Mouse (Mus musculus) heart, adult 2 months (tissue): ENCODE results near the gene Dhx34. TPM values are rescaled to one million over a fixed set of nuclear protein-coding genes. Genes with fewer than 3 reads are reported as not detected.

Experiments used
- DNase-seq, 2 experiments: peaks; one replicate each; pipeline ENCODE4 v3.0.0; 2021
- H3K27ac ChIP-seq: fragments of 200-600 bp; 2 replicates; pipeline ENCODE4 v1.8.1; 2022
- H3K27me3 ChIP-seq: fragments of 200-500 bp; 2 replicates; pipeline ENCODE4 v1.6.1; 2012; ENCODE audit warnings: mild to moderate bottlenecking, low read length, inconsistent platforms, mixed read lengths; ENCODE audit not compliant: control insufficient read depth, insufficient read depth
- H3K36me3 ChIP-seq: fragments of 200-500 bp; 2 replicates; pipeline ENCODE4 v1.6.1; 2012; ENCODE audit warnings: low read length, inconsistent platforms; ENCODE audit not compliant: control insufficient read depth, insufficient read depth
- H3K4me1 ChIP-seq: fragments of 200-500 bp; 2 replicates; pipeline ENCODE4 v1.6.1; 2011; ENCODE audit warnings: low read length; ENCODE audit not compliant: control insufficient read depth, insufficient read depth
- H3K4me3 ChIP-seq: fragments of 200-600 bp; 2 replicates; pipeline ENCODE4 v1.8.1; 2022
- H3K79me2 ChIP-seq: fragments of 200-500 bp; replicated peaks from 2 replicates; pipeline ENCODE4 v1.6.1; 2012; ENCODE audit warnings: mild to moderate bottlenecking, inconsistent platforms, low read length, moderate library complexity, mixed read lengths; ENCODE audit not compliant: control insufficient read depth, insufficient read depth
- H3K9ac ChIP-seq: fragments of 200-500 bp; 2 replicates; pipeline ENCODE4 v1.6.1; 2012; ENCODE audit warnings: low read depth, mild to moderate bottlenecking, control low read depth, inconsistent platforms, low read length, mixed read lengths
- CTCF ChIP-seq: fragments of 200-600 bp; IDR thresholded peaks from 2 replicates; pipeline ENCODE4 v1.8.1; 2022; ENCODE audit warnings: antibody characterized with exemption, mild to moderate bottlenecking, moderate library complexity
- EP300 ChIP-seq: fragments of 200-500 bp; IDR thresholded peaks from 2 replicates; pipeline ENCODE4 v1.6.1; 2011; ENCODE audit warnings: low read depth, low read length, control low read depth; ENCODE audit not compliant: insufficient read depth
- POLR2A ChIP-seq: fragments of 200-500 bp; IDR thresholded peaks from 2 replicates; pipeline ENCODE4 v1.6.1; 2011; ENCODE audit warnings: mild to moderate bottlenecking, low read depth, low read length, control low read depth; ENCODE audit not compliant: insufficient read depth
- WGBS: fragments of 180-500 bp; shearing (Covaris S2); methylation state at CpG from one replicate; pipeline ENCODE4 v1.1.7; 2018; 5-methylcytosine and 5-hydroxymethylcytosine counted together
- intact Hi-C: fragments of 180-260 bp; cut with DNase I; formaldehyde crosslinking; loops from one replicate; pipeline ENCODE4 v1.15.1; 2025
- polyA plus RNA-seq: library from polyadenylated mRNA; depleted of rRNA; stranded (reverse); fragments of >200 nt; gene quantifications from 2 replicates; pipeline ENCODE4 v1.2.3, GENCODE M21; 2012
- total RNA-seq, 2 experiments: library from RNA; stranded (reverse); gene quantifications; 2 replicates each; pipeline ENCODE4 v1.2.3; 2021

The Dhx34 gene
- total and polyA plus RNA-seq, 3 experiments, result 6.1 to 15.8 (median 8.9) TPM

DNA sequence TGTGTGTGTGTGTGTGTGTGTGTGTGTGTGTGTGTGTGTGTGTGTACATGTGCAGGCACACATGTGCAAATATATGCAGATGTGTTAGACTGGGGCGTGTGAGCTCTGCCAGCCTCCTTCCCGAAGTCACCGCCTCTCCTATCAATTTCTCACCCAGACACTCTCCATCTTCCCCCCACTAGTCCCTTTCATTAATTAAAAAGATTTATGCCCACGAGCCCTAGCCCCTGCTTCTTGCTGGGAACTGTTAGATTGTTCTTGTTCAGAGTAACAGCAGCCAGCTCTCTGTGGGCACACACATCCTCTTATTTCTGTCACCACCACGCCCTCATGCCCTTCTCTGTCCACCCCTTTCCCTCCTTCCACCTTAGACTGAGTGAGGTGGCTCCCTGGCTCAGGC, 48.7 kb downstream of the Dhx34 start:
- Histone ChIP-seq H3K79me2 (no peaks in the 10 kb centered on the region), H3K4me1 (no peaks in the 10 kb centered on the region), H3K9ac (no peak overlapping the region), H3K27me3 (peaks cover 2% of the 10 kb centered on the region; the same call in 1 of the 2 replicates), H3K4me3 (no peak overlapping the region), H3K27ac (no peak overlapping the region), H3K36me3 (no peaks in the 10 kb centered on the region)
- 59% methylated on average over 5 of the region's 5 CpGs for WGBS
- no peak for DNase-seq
- intact Hi-C loops, result no loop called here
- TF ChIP-seq POLR2A, result no peak
- no peak for TF ChIP-seq EP300
- TF ChIP-seq CTCF, result no peak

DNA sequence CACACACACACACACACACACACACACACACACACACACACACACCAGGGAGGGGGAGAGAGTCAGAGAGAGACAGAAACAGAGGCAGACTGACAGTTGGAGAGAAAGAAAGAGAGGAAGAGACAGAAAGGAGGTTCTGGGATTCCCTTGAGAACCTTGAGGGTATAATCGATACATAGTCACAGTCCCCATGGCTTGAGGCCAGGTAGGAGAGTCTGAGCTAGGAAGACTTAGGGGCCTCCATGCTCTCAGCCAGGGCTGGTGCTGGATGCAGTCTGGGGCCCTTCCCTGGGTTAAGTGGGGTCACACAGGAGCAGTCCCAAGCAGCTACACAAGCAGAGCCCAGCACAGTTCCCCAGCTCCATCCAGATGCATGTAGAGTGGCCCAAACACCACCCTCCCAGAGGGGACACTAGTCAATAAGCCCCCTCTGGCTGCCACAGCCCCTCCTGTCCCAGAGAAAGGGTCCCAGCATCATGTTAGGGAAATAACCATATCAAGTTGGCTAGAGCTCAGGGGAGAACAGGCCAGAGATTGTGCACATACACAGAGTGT, 49.2 kb downstream of the Dhx34 start:
- no peak for DNase-seq
- H3K9ac ChIP-seq, result no peak overlapping the region

GRCm38 (mm10) chr7:16172141-16172581, 49.7 kb downstream of the Dhx34 start:
- no peaks in the 10 kb centered on the region for H3K4me1 ChIP-seq
- DNase-seq, result no peak
- H3K27me3 ChIP-seq, result peaks cover 2% of the 10 kb centered on the region; the same call in 1 of the 2 replicates
- intact Hi-C loops, result no loop called here
- H3K79me2 ChIP-seq, result no peaks in the 10 kb centered on the region
- WGBS, result 29% methylated on average over 1 of the region's 1 CpGs
- no peak overlapping the region for H3K27ac ChIP-seq
- no peaks in the 10 kb centered on the region for H3K36me3 ChIP-seq
- TF ChIP-seq POLR2A (no peak), CTCF (no peak), EP300 (no peak)
- H3K9ac ChIP-seq, result no peak overlapping the region
- H3K4me3 ChIP-seq, result no peak overlapping the region

More for the DNA sequence above, 49.2 kb downstream of the Dhx34 start:
- Histone ChIP-seq H3K4me1 (no peaks in the 10 kb centered on the region), H3K36me3 (no peaks in the 10 kb centered on the region), H3K27me3 (peaks cover 2% of the 10 kb centered on the region; the same call in 1 of the 2 replicates), H3K27ac (no peak overlapping the region), H3K79me2 (no peaks in the 10 kb centered on the region), H3K4me3 (no peak overlapping the region)
- TF ChIP-seq EP300 (no peak), CTCF (no peak), POLR2A (no peak)
- 39% methylated on average over 1 of the region's 1 CpGs for WGBS
- intact Hi-C loops, result no loop called here

DNA sequence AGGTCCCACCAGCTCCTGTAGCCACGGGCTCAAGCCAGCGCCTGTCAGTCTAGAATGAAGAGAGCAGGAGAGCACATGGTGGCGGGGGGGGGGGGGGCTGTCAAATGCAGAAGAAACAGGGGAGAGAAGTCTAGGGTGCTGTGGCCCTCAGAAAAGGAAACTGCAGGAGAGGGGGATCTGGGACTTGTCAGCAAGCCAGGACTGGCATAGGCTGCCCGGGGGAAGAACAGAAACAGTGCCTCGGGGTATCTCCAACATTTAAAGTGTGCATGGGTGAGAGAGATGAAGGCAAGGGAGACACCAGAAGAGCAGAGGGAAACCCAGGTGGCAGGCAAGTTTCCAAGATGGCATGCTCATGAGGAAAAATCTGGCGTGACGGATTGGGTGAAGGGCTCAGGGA, 59.8 kb downstream of the Dhx34 start:
- no peak for DNase-seq
- H3K4me3 ChIP-seq, result no peak overlapping the region
- WGBS, result 66% methylated on average over 7 of the region's 7 CpGs
- TF ChIP-seq CTCF (no peak), EP300 (no peak), POLR2A (no peak)
- H3K9ac ChIP-seq, result no peak overlapping the region
- H3K27me3 ChIP-seq, result peaks cover 3% of the 10 kb centered on the region
- H3K27ac ChIP-seq, result no peak overlapping the region
- no peaks in the 10 kb centered on the region for H3K79me2 ChIP-seq
- no peaks in the 10 kb centered on the region for H3K4me1 ChIP-seq
- intact Hi-C loops, result loop anchor here (2.0 kb wide), 1 partner anchor 19 kb away; no protein-coding TSS in a partner anchor
- H3K36me3 ChIP-seq, result no peaks in the 10 kb centered on the region

DNA sequence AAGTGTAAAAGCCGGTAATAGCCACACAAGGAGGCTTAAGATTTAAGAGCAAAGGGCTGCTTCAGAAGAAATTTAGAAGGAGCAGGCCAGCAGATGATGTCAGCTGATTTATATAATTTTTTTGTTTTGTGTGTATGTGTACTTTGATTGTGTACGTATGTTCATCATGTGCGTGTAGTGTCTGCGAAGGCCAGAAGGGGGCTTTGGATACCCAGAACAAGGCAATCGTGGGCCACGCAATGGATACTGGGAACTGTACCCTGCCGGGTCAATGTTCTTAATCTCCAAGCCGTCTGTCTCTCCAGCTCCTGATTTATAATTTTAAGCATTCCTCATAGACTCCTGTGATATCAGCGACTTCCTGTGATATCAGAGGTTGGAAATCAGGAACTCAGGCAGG, 60.5 kb downstream of the Dhx34 start:
- Histone ChIP-seq H3K4me1 (peaks cover under 1% of the 10 kb centered on the region; the same call in 1 of the 2 replicates), H3K9ac (no peak overlapping the region), H3K27me3 (peaks cover 3% of the 10 kb centered on the region), H3K79me2 (no peaks in the 10 kb centered on the region), H3K4me3 (no peak overlapping the region), H3K27ac (no peak overlapping the region), H3K36me3 (no peaks in the 10 kb centered on the region)
- 82% methylated on average over 9 of the region's 9 CpGs for WGBS
- TF ChIP-seq EP300 (no peak), POLR2A (no peak), CTCF (no peak)
- no peak for DNase-seq
- intact Hi-C loops, result no loop called here

GRCm38 (mm10) chr7:16160702-16161101, 61.1 kb downstream of the Dhx34 start:
- TF ChIP-seq POLR2A (no peak), CTCF (no peak)
- Histone ChIP-seq H3K9ac (no peak overlapping the region), H3K27ac (no peak overlapping the region), H3K4me3 (no peak overlapping the region), H3K36me3 (no peaks in the 10 kb centered on the region), H3K27me3 (peaks cover 3% of the 10 kb centered on the region), H3K4me1 (peaks cover 1% of the 10 kb centered on the region; the same call in 1 of the 2 replicates), H3K79me2 (no peaks in the 10 kb centered on the region)
- DNase-seq, result no peak
- 62% methylated on average over 3 of the region's 3 CpGs for WGBS
- intact Hi-C loops, result no loop called here
